Mouse (Mus musculus): ENCODE results near the gene Pfkfb4.
A peak's percentile ranks its signal among the peaks of the same experiment; 100 is the strongest.

The Pfkfb4 gene

DNA sequence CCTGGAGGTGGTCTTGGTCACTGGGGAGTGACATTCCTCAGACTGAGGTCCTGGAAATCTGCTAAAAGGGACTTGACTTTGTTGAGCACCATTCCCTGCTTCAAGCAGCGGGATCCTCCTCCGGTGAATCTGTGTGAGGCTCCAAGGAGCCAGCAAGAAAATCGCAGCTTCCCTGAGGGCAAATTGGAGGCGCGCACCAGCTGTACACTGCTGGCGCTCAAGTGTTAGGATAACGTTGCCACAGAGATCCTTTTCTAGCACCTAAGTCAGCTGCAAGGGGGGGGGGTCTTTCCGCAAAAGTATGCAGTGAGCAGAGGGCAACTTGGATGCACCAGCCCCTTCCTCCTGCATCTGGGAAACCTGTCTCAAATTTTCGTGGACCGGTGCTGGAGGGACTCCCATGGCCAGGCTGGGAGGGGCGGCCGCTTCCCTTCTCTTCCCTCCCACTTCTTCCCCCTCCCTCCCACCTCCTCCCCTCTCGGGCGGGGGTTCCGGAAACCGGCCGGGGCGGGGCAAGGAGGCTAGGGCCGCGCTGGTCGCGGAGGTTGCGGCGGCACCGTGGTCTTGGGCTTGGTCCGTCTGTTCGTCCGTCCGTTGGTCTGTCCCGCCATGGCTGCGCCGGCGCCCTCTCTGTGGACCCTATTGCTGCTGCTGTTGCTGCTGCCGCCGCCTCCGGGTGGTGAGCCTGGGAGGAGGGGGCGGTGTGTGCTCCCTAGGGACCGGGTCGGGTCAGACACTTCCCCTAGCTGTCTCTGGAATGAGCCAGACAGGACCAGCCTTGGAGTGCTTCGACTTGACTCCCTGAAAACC is 46.7 kb downstream of the Pfkfb4 start, which contains the start of gene Shisa5:
Gene Shisa5, plus strand, starts transcription at position 480 of the 810 bp plus-strand sequence.
- DNase-seq (ENCODE audit: low read depth) = peak; percentile 75

DNA sequence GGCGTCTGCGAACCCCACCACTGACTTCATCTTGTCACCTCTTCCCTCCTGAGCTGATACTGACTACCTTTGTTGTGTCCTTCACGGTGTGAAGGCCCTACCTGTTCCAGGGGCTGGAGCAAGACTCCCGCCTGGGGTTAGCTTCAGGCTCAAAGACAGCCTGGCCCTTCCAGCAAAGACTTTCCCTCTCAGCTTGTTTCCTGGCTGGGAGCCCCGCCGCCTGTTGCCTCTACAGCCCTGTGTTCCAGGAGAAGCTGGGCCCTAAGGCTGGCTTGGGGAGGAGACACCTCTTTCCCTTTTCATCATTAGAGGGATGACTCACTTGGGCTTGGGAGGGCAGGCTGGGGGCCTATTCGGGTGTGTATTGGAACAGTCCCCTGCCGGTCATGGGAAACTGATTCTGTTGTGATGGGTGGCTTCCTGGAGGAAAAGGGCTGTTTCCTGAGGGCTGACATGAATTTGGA is 47.4 kb downstream of the Pfkfb4 start:
- peak; percentile 77 for DNase-seq (ENCODE audit: low read depth)

DNA sequence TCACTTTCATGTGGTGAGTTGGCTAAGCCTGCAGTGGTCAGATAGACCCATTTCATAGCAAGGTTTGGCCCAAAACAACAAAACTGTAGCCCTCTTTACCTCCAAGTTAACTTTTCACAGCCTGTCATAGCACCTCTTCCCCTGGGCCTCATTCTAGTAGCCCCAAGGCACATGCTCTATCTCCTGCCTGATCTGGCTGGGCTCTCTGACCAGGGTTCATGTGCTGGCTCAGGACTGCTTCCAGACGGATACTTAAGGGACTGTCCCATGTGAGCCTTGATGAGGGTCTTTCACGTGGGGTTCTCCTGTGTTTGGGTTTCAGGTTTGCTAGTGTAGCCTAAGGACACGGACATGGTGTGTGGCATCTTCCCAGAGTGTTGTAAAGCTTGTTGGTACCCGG is 48.1 kb downstream of the Pfkfb4 start:
- no peak for DNase-seq (ENCODE audit: low read depth)

DNA sequence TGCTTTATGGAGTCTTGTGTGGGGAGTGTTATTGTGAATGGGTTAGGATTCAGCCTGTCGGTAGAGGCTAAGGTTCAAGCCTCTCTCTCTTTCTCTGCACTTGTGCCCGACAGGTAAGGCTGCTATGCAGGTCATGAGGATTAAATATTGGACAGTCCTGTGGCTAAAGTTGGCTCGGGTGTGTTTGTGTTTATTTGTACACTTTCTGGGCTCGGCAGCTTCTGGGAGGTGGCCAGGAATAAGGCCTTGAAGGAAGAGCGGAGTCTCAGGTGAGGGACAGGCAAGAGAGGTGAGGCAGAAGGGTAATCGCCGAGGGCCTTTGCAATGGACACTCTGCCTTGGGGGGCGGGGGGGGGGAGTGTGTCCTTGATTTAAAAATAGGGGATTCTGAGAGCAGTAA is 48.6 kb downstream of the Pfkfb4 start:
- no peak for DNase-seq (ENCODE audit: low read depth)

DNA sequence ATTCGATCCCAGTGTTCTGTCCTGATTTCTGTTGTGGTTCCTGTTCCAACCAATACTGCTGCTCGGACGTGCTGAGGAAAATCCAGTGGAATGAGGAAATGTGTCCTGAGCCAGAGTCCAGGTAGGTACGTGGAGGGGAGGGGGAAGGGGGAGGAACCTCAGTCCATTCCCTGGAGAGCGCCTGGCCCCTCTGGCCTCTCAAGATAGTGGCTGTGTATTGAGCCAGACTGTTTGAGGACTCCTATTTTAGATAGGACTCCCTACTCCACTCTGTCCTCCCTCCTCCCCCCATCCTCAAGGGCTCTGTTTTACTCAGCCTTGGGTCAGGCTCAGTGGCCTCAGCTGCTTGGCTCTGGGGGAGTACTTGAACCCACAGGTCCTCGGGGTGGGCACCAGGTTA is 49.3 kb downstream of the Pfkfb4 start:
- no peak for DNase-seq (ENCODE audit: low read depth)

DNA sequence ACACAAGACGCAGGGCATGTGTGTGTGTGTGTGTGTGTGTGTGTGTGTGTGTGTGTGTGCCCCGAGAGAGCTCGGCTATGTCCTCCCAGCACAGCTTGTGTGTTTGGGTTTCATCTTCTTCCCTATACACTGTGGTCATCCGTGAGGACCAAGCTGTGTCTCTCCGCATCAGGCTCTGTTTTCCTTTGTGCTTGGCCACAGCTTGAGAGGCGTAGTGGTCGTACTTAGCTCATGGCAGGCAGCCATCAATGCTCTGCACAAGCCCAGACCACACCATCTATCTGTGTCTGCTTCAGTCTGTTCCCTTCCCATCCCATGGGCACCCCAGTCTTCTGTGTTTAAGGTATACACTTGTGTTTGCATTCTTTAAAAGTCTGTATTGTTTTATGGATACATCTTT is 49.8 kb downstream of the Pfkfb4 start:
- DNase-seq (ENCODE audit: low read depth) = no peak

DNA sequence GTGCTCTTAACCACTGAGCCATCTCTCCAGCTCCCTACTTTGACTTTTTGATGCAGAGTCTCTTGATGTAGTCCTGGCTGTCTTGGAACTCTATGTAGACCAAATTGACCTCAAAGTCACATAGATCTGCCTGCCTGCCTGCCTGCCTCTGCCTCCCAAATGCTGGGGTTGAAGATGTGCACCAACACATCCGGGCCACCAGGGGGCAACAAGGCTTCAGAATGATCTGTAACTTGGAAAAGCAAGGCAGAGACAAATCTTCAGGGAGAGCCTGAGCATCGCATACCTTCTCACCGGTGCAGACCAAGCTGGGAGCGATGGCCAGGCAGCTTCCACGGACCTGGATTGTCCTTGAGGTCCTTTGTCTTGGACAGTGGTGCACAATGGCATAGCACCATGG is 54.7 kb downstream of the Pfkfb4 start:
- peak; percentile 76 for DNase-seq (ENCODE audit: low read depth)

DNA sequence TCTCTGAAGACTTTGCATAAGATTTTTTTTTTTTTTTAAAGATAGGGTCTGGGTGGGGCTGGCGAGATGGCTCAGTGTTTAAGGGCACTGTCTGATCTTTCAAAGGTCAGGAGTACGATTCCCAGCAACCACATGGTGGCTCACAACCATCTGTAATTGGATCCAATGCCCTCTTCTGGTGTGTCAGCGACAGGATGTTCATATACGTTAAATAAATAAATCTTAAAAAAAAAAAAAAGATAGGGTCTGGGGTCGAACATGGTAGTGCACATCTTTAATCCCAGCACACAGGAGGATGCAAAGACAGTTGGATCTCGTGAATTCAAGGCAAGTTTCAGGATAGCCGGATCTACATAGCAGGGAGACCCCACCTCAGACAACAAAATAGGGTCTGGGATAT is 57.7 kb downstream of the Pfkfb4 start:
- DNase-seq (ENCODE audit: low read depth) = no peak

DNA sequence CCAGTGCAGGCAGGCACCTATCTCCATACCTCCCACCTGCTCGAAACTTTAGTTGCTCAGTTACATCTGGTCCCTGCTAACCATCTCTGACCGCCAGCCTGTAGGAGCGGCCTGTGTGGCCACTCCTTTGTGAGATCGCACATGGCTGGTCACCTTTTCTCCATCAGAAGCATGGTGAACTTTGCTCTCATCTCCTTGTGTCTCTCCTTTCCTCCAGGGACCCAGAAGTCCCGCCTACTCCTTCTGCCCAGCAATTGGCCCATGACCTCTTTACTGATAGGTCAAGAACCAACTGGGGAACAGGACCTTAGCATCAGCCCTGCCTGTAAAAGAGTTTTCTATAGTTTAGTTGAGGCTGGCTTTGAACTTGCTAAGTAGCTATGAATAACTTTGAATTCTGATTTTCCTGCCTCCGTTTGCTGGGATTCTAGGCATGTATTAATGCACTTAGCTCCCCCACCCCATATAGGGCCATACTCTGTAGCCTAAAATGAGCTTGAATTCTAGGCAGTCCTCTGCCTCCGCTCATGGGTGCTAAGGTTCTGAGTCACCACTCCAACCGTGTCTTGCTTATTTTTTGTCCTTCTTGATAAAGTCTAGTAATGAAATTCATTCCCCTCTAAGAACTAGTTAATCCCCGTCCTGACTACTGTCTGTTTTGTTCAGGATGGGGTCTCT is 58.6 kb downstream of the Pfkfb4 start:
- DNase-seq (ENCODE audit: low read depth) = no peak

DNA sequence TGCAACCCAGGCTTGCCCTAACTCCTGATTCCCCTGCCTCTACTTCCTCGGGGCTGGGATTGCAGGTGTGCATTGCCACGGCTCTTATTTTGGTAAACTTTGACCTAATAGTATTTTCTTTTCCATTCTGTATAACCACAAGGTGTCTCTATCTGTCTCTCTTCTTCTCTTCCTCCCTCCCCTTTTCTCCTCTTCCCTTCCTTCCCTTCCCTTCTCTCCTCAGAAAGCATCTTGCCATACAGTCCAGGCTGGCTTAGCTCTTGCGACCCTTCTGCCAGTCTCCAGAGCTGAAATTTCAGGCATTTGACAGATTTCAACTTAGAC is 59.1 kb downstream of the Pfkfb4 start:
- no peak for DNase-seq (ENCODE audit: low read depth)

DNA sequence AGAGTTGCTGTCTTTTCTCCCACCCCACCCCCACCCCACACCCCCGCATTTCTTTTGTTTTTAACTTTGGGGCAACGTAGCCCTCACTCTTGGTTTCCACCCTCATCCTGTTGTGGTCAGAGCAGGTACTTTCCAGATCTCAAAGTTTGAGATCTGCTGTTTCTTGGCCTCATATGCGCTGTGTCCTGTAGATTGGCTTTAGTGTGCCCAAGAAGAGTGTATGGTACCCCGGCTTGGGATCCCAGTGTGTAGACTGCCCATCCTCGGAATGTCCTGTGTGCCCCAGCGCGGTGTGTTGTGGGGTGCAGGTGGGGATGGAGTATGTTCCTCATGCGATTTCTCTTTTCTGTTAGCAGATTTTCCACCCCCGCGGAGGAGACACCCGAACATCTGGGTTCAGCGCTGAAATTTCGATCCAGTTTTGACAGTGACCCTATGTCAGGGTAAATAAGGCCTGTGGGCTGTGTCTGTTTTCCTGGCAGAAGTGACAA is 59.5 kb downstream of the Pfkfb4 start:
- DNase-seq (ENCODE audit: low read depth) = no peak

DNA sequence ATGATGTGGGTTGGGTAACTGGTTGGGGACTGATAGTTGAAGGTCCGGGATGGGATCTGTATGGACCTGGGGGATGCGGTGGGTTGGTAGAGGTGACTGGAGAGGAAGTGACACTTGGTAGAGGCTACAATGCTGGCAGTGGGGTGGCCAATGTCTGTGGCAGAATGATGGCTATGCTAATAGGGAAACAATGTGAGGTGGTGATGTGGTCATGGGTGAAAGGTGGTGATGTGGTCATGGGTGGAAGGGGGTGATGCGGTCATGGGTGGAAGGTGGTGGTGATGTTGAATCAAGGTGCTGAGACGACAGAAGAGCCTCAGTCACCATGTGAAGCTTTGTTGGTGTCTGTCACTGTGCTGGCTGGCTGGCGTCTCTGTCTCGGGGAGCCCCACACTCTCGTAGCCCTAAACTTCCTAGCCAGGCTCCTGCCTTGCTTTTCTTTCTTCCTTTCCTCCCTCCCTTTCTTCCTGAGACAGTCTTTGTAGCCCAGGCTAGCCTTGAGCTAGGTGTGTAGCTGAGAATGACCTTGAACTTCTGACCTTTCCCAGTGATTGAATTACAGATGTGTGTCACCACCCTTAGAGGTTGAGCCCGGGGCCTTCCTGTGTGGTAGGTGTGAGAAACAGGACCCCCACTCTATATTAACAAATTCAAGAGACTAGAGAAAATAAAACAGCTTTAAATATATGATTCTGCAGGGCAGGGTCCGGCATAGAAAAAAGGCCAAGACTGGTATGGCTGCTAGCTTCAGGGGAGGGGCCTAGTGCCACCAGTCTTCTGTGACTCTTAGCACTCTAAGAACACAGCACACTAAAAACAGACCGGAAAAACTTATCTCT is 60.3 kb downstream of the Pfkfb4 start:
- no peak for DNase-seq (ENCODE audit: low read depth)

DNA sequence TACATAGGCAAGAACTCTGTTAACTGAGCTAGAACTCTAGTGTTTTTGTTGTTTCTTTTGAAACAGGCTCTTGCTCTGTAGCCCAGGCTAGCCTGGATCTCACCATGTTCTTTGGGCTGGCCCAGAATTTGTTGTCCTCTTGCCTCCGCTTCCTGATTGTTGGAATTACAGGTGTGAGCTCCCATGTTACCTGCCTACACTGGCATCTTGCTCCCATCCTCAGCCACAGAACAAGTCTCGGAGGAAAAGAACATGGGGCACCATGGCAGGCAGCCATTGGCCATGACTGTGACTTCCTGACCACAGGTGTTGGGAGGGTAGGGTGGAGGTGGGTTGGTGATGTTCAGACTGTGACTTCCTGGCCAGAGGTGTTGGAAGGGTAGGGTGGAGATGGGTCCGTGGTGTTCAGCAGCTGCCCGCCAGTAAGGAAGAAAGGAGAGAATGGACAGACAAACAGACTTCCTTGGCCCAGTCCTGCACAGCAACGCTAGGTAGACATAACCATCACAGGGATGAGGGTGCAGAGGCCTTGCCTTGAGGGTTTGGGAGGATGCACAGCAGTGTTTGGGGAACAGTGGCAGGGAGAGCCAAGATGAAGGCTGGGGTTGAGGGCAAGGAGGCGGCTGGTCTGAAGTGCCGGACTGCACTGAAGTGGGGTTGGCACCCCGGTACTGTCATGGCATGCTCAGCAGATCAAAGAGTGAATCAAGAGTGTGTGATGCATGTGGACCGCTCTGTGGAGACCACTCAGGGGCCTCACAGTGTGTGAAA is 61.1 kb downstream of the Pfkfb4 start:
- DNase-seq (ENCODE audit: low read depth) = no peak

DNA sequence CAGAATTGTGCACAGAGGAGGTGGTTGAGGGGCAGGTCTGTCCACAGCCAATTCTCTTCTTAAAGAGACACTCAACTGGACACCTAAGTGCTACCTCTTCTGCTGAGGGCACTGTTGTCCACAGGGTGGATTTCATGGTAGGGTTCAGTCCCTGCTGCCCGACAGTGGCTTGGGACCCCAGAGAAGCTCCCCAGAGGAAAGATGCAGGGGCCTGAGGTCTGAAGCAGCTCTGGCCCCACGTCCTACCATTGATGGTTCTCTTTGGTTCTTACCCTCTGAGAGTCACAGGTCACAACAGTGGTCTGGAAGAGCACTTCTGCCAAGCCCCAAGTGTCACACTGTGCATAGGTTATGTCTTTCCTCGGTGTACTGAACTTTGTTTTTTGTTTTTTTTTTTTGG is 61.8 kb downstream of the Pfkfb4 start:
- no peak for DNase-seq (ENCODE audit: low read depth)

DNA sequence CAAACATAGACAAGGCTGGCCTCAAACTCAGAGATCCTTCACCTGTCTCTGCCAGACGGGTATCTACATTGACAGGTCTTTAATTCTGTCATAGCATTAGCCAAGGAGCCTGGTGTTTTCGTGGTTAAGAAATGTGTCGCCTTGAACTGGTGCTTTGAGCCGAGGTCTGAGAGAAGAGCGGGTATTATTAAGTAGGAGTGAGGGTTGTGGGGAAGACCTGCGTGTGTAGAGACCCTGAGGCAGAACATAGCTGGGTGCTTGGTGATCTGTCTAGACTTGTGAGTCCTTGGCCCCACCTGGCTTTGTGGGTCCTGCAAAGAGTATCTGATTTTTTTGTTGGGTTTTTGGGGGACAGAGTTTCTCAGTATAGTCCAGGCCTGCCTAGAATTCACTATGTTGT is 62.3 kb downstream of the Pfkfb4 start:
- no peak for DNase-seq (ENCODE audit: low read depth)

DNA sequence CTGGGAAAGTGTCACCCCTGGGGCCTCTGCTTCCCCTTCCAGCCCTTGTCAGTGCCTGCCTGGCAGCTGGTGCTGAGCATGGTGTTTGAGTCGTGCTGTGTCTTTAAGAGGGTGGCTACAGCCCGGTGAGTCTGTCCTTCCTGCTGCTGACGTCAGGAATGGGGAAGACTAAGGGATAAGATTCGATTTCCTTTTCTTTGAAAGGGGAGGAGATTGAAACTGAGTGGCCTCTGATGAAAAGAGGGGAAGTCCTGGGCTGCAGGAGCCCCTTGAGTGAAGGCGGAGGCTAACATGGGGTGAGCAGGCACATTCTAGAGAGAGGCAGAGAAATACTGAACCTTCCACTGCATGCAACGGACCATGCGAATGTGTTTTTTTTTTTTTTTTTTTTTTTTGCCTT is 63.1 kb downstream of the Pfkfb4 start:
- DNase-seq (ENCODE audit: low read depth) = peak; percentile 95

DNA sequence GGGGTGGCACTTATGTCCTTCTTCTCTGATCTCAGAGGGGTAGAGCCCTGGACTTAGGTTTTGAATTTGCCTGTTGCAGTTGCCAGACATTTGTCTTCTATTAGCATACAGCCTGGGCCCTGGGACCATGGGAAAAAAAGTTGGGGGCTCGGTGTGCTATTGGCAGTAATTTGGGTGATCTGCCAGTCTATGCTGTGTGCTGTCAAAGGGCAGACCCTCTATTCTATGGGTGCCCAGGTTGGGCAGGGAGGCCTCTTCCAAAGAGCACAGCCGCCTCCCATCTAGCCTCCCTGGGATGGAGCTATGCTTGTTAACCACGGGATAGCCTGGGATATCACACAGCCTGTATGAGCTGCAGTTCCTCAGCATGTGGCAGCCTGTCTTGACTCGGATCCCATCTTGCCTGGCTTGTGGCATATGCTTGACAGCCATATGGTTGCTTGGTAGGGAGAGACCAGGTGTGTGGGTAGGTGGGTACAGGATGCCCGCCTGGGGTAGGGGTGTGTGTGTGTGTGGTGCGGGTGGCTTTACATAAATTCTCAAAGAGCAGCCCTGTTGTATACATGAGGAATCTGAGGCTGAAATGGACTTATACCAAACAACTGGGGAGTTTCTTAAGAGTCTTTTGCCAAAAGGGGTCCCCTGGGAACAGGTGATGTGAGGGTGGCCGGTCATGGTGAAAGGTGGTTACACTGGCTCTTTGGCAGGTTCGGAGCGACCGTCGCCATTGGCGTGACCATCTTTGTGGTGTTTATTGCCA is 63.9 kb downstream of the Pfkfb4 start:
- DNase-seq (ENCODE audit: low read depth) = no peak

DNA sequence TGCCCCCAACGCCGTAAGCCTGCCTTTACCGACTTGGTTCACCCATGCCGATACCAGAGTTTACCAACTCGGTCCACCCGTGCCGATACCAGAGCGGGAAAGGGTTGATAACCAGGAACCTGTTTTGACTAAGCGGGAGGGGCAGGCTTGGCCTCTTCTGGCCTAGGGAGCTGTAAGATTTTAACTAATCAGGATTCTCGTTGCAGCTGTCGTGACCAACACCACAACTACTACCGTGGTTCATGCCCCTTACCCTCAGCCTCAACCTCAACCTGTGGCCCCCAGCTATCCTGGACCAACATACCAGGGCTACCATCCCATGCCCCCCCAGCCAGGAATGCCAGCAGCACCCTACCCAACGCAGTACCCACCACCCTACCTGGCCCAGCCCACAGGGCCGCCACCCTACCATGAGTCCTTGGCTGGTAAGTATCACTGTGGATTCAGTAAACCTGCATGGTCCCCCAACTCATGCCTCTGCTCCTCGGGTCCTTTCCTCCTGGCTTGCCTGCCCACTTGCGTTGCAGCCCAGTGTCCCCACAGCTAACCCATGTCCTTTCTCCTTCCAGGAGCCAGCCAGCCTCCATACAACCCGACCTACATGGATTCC is 64.6 kb downstream of the Pfkfb4 start:
- DNase-seq (ENCODE audit: low read depth) = no peak

DNA sequence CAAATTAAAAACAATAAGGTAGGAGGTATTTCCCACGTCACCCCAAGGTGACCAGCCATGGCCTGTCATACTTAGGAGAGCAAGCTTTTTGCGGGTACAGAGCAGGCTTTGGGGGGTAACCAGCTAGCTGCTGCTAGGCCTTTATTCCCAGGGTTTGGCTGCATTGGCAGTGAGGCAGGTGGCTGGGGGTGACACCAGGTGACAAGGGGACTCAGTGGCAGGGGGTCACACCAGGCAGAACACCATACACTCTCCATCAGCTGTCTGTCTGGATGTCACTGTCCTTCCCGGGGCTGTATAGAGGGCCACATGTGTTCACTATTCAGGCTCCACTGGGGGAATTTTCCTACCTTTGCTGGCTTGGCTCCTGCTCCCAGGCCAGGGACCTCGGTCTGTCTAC is 65.3 kb downstream of the Pfkfb4 start:
- no peak for DNase-seq (ENCODE audit: low read depth)

DNA sequence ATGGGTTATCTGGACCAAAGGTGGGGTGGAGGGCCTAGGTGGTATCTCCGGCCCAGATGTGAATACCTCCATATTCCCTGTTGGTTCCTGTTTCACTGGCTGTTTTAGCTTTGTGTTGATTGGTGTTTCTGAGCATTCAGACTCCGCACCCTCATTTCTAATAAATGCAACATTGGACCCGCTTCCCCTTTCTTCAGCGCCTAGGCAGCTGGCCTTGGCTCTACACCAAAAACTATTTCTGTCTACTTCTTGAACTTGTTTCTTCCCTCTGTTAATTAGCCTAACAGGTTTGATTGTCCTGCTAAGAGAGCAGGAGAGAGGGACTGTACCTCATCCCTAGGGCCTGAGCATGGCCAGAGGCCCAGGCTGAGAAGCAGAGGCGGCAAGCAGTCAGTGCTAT is 66.0 kb downstream of the Pfkfb4 start:
- DNase-seq (ENCODE audit: low read depth) = no peak
